Mouse (Mus musculus) left cerebral cortex, adult 8-10 months (tissue): ENCODE data around the gene Krtap27-1. TPM values are rescaled to one million over a fixed set of nuclear protein-coding genes. Genes with fewer than 3 reads are reported as not detected.

Experiments
- total RNA-seq, 4 experiments: library from RNA; stranded (reverse); gene quantifications; 2 replicates each; pipeline ENCODE4 v1.2.4; 2022

Krtap27-1 gene
- total RNA-seq, 4 experiments from 2014 or later, result not detected

Other genes with a start within 250 kb of the Krtap27-1 start
- gene Cldn17, start 164.7 kb downstream of the Krtap27-1 start, total RNA-seq, result not detected
- not detected for gene Cldn8, start 108.5 kb downstream of the Krtap27-1 start, total RNA-seq
- gene Krtap24-1, start 59.4 kb downstream of the Krtap27-1 start, total RNA-seq, result not detected
- not detected for gene 2310079G19Rik, start 44.0 kb downstream of the Krtap27-1 start, total RNA-seq
- gene Krtap26-1, start 23.9 kb downstream of the Krtap27-1 start, total RNA-seq, result not detected
- not detected for gene 2310061N02Rik, start 36.3 kb upstream of the Krtap27-1 start, total RNA-seq
- not detected for gene Krtap13-1, start 57.2 kb upstream of the Krtap27-1 start, total RNA-seq
- gene Krtap13, start 80.0 kb upstream of the Krtap27-1 start, total RNA-seq, result not detected
- not detected for gene 2310034C09Rik, start 87.2 kb upstream of the Krtap27-1 start, total RNA-seq
- not detected for gene 2310057N15Rik, start 102.5 kb upstream of the Krtap27-1 start, total RNA-seq
- gene Gm5965, start 106.2 kb upstream of the Krtap27-1 start, total RNA-seq, result not detected
- gene Gm20741, start 140.5 kb upstream of the Krtap27-1 start, total RNA-seq, result not detected
- not detected for gene Krtap15, start 148.5 kb upstream of the Krtap27-1 start, total RNA-seq
- not detected for gene Krtap14, start 154.5 kb upstream of the Krtap27-1 start, total RNA-seq
- gene Krtap19-1, start 197.7 kb upstream of the Krtap27-1 start, total RNA-seq, result not detected
- not detected for gene Krtap19-2, start 202.6 kb upstream of the Krtap27-1 start, total RNA-seq
- gene Krtap19-3, start 206.4 kb upstream of the Krtap27-1 start, total RNA-seq, result not detected
- not detected for gene Krtap19-4, start 213.4 kb upstream of the Krtap27-1 start, total RNA-seq
- gene Krtap19-5, start 224.8 kb upstream of the Krtap27-1 start, total RNA-seq, result not detected